Mouse (Mus musculus): Measurements from ENCODE around the gene Aggf1. TPM values are rescaled to one million over a fixed set of nuclear protein-coding genes. Genes with fewer than 3 reads are reported as not detected.

Gene Aggf1
- 30.4 and 32.7 TPM in 2 replicates for polyA plus RNA-seq (2012; rRNA removed)

DNA sequence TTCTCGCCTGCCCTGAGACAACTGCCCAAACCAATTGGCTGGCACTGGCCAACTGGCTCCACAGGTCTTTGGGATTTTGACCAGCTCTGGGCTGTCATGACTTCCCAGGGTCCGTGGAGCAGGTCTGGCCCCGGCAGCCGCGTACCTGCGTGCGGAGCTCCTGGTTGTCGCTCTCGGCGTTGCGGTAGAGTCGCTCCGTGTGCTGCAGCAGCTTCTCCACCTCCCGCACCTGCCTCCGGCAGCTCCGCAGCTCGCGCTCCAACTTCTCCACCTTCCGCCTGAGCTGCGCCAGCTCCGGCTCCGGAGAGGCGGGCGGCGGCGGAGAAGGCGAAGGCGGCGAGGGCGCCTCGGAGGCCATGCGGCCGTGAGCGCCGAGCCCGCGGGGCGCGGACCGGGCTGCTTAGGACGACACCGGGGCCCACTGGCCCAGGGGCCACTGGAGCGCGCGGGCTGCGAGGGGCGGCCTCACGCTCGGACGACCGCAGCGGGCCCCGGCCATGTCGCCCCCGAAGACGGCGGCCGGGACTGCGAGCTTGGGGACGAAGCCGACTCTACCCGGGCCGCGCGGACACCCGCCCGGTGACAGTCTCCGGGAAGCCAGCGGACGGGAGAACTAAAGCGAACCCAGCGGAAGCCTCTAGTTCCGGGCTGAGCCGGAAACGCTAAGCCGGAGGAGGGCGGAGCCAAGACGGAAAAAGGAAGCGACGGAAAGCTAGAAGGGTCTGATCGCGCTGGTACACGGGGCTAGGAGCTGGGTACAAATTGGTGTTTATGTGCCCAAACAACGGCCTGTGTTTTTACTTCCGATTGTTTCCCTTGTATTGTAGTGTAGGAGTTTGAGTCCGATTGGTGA, at the start of gene Aggf1:
TSS of gene Aggf1 (minus strand) at position 652 of the 853 bp plus-strand sequence.

GRCm38 (mm10) chr13:95323400-95323799, 51.8 kb downstream of the Aggf1 start, which contains the start of gene Zbed3:
Gene Zbed3, plus strand, starts transcription at chr13:95323612.

Other genes starting within 250 kb of the Aggf1 start
- 11.9 and 13.0 TPM in 2 replicates for gene Pde8b, start 125.0 kb downstream of the Aggf1 start, polyA plus RNA-seq (2012; rRNA removed)
- 26.2 and 26.8 TPM in 2 replicates for gene Zbed3, start 51.7 kb downstream of the Aggf1 start, polyA plus RNA-seq (2012; rRNA removed)
- gene Crhbp, start 69.6 kb upstream of the Aggf1 start, polyA plus RNA-seq (2012; rRNA removed), result 3.3 and 4.1 TPM in 2 replicates
- gene S100z, start 103.4 kb upstream of the Aggf1 start, polyA plus RNA-seq (2012; rRNA removed), result not detected in 2 replicates
- 0.17 and 0.86 TPM in 2 replicates for gene F2rl1, start 149.9 kb upstream of the Aggf1 start, polyA plus RNA-seq (2012; rRNA removed)
- gene F2r, start 243.1 kb upstream of the Aggf1 start, polyA plus RNA-seq (2012; rRNA removed), result 16.8 and 17.8 TPM in 2 replicates

Data from central nervous system, embryonic 18 days (tissue).